Mouse (Mus musculus) mesoderm, embryonic 11.5 days (tissue): ENCODE results near the gene Slc22a4.
"Not testable (repeated sequence)": the region's sequence is repeated elsewhere in the genome, so short reads cannot be mapped to it uniquely, and the experiment has no call there.

ENCODE experiments used
- DNase-seq: peaks from one replicate; pipeline ENCODE4 v3.0.0-alpha.2; 2012; ENCODE audit warnings: low read depth, low spot score

Gene Slc22a4

DNA sequence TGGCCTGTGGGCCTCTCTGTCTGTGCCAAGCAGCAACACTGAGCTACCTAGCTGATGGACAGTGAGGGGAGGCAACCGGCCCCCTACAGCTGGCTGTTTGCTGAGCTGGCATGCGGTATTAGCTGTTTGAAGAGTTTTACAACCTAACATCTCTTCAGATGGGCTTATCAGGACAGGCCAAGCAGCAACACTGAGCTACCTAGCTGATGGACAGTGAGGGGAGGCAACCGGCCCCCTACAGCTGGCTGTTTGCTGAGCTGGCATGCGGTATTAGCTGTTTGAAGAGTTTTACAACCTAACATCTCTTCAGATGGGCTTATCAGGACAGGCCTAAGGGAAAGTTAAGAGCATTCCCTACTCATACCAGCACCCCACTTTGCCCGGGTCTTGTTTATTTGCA, 21.5 kb downstream of the Slc22a4 start:
- not testable (repeated sequence) for DNase-seq

DNA sequence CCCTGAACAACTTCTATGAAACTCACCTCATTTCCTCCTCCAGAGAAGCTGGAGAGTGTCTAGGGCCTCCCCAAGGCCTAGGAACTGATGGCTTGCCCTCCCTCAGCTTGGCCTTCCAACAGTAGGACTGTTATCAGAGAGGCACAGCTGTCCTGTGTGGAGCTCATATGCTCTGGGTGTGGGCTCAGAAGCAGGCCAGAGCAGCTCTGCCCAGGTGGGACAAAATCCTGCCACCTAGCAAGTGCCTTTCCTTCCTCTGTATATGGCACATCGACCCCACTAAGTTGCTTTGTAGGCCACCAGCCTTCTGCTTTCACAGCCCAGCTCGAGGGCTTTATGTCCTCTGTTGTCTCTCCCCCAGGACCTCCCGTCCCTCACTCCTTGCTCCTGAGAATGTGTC, 23.2 kb downstream of the Slc22a4 start:
- no peak for DNase-seq

DNA sequence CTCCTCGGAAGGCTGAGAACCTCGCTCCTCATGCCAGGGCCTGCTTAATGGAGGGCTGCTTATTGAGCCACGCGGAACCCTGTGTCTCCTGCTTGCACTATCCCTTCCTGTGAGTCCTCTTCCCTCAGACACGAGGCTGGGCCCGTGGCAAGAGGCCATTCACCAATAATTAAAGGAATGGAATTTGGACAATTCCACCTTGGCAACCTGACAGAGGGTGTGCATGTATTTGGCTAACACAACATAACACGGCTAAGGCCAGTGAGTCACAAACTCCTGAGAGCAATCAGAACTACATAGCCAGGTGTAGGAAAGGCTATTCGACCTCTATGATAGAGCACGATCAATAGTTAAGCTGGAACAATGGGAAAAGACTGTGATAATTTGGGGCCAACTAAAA, 23.7 kb downstream of the Slc22a4 start:
- no peak for DNase-seq

DNA sequence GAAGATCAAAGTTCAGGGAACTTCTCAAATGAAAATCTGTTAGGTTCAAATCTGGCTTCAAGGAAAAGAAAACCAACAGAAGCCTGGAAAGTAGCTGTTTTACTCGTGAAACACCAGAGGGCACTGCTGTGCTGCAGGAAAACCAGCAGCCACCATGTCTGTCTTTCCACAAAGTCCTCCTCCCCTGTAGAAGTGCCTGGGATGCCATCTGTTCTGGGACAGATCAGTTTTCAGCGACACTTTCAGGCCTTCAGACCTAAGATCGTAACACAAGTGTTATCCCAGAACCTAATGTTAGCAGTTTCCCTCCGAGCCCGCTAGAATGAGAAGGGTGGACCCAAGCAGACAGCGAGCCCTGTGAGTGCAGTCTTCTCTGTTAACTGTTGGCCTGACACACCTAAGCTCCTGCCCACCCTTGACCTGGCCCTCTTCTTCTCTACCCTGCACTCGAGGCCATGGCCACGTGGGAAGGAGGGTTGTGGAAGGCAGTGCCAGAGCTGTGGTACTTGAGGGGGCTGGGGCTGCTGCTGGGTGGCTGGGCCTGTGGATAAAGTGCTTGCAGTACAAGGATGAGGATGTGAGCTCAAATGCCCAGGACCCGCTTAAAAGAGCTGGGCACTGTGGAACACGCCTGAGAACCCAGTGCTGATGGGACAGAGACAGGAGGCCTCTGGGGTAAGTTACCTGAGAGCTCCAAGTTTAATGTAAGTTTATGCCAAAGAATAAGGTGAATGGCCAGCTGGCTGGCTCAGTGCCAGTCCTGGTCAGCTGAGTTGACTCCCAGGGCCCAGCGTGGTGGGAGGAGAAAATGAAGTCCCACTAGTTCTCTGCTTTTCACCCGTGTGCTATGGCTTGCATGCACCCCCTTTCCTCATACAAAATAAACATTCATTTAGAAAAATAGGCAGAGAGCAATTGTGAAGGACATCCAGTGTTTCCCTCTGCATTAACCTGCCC, 24.9 kb downstream of the Slc22a4 start:
- DNase-seq: peak; percentile 83

DNA sequence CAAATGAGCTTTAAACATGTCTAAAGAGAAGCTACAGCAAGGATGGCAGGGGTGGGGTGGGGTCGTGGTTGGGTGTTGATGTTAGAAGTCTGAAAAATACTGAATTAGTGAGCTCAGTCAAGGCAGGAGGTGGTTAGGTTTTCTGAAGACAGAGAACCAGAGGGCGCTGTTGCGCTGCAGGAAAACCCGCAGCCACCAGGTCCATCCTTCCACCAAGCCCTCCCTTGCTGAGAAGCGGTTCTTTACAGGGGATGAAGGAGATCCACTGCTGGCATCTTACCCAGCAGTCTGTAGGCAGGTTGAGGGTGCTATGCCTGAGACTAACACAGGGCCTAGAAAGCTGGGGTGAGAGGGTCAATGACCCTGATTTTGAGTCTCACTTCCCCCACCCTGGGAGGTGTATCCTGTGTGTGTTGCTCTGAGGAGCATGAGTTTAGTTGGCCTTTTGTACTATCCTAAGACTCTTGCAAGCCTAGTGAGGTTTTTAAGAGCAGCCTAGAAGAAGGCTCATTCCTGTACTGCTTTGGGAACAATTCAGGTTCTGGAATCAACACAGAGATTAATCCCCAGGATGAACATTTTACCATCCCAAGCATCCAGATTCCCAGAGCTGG, 25.6 kb downstream of the Slc22a4 start:
- DNase-seq: peak; percentile 70

DNA sequence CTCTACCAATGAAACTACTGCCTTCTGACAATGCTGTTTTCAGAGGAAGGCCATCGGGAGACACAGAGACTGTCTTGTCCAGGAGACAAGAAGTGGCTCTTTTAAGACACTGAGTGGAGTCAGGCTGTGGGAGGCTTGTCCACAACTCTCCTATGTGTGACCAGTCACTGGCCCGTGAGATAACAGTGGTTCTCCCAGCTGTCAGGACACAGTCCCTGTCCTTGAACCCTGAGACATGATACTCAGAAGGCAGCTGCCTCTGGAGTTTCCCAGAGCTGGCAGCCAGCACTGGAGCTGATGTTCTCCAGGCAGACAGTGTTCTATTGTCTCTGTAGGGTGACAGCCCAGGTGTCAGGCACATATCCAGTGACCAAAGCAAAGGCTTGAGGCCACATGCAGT, 30.2 kb downstream of the Slc22a4 start:
- DNase-seq: no peak

DNA sequence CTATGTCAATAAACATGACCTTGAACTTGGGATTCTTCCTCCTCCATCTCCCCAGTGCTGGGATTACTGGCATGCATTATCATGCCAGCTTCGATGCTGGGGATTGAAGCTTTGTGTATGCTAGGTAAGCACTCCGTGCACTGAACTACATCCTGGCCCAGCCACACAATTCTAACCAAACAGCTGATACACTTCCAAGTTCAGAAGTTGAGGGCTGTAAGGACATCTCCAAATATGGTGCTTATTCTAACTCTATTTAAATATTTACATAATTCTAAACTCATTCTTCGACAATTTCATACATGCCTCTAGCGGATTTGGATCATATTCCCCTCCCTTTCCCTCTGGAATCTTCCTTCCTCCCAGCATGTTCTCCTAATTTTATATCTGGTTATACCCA, 35.6 kb downstream of the Slc22a4 start:
- DNase-seq: no peak

DNA sequence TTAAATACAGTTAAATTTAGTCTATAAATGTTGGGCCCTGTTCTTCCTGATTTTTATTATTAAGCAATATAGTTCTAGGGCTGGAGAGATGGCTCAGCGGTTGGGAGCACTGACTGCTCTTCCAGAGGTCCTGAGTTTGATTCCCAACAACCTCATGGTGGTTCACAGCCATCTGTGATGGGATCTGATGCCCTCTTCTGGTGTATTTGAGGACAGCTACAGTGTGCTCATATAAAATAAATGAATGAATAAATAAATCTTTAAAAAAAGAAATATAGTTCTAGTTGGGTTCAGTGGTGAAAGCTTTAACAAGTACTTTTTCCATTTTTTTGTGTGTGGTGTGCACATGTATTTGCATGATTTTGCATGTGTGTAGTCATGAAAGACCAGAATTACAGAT, 38.7 kb downstream of the Slc22a4 start:
- no peak for DNase-seq

DNA sequence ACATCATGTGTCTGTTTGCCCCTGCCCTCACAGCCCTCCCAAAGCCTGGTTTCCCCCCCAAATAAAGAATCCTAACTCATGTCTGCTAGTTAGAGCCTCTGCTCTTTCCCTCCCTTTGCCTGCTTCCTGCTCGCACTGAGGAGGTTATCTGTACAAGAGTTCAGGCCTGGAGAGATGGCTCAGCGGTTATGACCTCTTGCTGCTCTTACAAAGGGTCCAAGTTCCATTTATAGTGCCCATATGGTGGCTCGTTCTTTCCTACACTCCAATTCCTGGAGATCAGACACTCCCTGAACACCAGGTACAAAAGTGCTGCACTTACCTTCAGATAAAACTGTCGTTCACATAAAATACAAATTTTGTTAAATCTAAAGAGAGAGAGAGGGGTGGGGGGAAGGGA, 39.8 kb downstream of the Slc22a4 start:
- DNase-seq: no peak

DNA sequence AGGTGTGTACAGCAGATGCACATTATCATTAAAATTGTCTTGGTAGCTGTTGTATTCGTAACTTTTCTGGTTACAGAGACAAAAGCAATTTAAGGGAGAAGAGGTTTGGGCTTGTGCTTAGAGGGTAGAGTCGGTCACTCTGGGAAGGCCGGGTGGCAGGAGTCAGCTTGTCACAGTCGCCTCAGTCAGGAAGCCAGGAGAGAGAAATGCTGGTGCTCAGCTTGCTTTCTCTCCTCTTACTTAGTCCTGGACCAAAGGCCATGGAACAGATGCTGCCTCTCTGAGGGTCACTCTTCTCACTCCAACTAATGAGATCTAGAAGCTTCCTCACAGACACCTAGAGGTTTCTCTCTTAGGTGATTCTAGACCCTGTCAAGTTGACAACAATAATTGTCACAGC, 46.5 kb downstream of the Slc22a4 start:
- DNase-seq: no peak

DNA sequence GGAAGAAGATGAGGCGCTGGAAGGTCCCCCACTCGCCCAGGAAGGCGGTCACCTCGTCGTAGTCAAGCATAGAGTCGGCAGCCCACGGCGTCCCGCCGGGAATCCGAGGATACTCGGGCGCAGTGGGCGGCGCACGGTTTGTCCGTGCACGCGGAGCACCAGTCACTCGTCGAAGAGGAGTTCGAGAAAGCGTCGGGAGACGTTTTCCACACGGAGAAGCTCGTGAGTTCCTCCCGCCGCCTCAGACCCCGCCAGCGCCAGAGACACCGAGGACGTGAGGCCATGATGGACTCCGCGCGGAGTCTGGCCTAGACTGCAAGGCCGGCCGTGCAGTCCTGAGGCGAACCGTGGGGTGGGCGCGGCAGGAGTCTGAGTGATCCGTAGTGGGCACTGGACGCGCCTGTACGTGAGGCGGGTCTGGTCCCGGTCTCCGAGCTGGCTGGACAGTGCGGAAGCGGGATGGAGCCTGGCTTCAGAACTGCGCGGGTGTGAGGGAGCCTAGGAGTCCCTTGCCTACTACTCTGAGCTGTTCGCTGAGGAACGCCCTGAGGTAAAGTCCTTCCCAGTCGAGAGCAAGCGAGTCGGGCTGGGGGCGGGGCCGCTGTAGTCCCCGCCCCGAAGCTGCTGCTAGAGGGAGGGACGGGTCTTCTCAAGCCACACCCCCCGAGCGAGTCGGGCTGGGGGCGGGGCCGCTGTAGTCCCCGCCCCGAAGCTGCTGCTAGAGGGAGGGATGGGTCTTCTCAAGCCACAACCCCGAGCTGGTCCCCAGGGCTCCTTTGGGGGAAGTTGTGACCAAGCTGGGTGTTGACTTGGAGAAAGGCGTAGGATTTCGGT, 47.9 kb downstream of the Slc22a4 start, which contains the start of gene Slc22a21:
Gene Slc22a21 (minus strand): TSS at position 545 of the 834 bp plus-strand sequence.
- peak; percentile 87 for DNase-seq

DNA sequence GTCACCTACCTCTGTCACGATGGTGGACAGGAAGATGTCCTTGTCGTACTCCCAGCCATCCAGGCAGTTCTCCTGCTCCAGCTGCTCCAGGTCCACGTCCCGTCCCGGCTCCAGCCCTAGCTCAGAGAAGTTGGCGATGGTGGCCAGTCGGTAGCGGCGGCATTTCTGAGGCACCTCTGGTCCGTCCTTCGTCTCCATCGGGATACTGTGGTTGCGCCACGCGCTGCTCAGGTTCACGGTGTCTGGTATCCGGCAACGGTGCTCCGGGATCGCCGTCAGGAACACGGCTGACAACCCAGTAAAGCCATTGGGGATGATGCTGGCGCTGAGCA, 48.5 kb downstream of the Slc22a4 start:
- peak; percentile 31 for DNase-seq

DNA sequence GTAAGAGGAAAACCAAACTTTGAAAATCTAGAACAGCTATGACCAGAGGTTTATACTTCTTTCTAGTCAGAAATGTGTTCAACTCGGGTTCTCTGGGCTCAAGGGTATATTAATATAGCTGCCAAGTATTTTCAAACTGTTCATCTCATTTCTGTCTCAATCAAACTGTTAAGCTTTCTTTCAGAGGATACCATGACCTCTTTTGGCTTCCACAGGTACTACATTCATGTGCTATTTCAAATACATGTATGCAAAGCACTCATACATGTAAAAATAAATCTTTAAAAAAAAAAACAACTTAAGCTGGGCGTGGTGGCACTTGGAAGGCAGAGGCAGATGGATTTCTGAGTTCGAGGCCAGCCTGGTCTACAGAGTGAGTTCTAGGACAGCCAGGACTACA, 50.2 kb downstream of the Slc22a4 start:
- DNase-seq: no peak

DNA sequence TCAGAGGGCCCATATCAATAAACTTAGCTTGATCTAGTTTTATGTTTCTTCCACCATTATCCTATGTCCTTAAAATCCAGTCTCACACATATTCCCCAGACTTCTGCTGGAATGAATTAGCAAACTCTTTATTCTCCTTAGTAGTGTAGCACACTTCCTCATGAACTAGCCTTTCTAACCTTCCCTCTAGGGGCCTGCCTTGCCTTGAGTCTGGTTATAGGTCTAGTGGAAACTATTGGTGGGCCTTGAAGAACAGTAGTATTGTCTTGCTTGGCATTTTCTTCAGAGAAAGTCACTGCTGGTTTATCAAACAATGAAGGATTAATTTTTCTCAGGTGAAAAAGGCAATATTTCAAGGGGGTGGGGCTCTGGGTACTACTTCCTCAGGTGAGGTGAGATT, 52.3 kb downstream of the Slc22a4 start:
- no peak for DNase-seq

DNA sequence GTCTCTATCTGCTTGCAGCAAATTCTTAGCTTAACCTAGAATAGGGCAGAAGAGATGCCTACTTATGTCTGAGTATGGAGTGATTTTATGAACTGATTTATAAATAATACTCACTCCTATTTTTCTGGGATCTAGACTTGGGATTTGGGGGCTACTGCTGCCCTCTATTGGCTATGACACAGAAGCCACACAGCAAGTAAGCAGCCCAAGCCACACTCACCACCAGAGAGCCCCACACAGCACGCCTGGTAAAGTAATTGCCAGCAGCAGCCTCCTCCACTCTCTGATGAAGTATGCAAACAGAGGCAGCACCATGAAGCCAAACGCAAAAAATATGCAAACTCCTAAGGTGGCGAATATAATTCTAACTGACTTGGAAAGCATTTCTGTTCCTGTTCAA, 68.9 kb downstream of the Slc22a4 start:
- no peak for DNase-seq

DNA sequence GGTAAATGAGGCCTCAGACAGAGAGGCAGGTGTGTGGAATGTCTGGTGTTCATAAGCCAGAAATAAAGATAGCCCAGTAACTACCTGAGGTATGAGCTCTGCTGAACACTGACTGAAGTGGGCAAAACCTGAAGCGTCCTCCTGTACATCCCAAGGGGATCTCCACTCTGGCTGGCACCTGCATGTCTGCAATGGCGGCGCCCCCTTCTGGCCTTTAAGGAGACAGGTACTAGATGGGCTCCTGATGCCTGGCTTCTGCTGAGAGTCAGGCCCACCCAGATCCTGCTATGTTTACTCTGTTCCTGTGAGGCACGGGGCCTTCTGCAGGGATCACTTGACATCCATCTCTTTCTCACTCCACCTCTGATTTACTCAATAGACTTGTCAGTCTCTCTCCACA, 69.7 kb downstream of the Slc22a4 start:
- not testable (repeated sequence) for DNase-seq

DNA sequence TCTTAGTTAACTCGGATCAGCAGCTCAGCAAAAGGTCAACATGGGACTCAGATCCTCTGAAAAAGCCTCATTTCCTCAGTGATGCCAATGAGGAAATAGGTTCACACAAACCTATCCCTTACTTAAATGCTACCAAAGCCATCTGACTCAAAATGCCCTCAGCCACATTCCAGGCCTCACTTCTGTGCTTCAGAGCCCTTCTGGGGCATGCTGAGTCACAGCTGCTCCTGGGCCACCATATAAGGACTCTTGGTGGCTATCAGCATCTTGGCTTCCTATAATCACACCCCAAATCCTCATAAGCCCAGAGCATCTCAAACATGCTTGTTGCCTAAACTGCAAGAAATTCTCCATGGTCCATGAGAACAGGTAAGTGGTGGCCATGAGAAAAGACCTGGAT, 71.3 kb downstream of the Slc22a4 start:
- no peak for DNase-seq

DNA sequence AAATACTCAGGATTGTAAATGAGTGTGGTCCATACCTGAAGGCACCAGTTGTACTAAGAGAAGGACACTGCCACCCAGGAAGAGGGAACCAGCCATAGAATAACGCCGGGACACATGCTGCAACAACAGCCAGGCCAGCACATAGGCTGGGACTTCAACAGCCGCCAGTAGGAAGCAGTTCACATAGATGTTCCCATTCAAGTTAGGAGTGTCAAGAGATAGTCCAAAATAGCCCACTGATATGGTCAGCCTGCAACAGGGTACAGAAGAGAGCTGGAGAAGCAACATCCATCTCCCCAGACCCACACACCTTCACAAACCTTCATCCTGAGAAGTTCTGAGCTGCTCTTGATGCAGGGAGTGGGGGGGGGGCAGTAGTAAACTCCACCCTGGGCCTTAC, 73.2 kb downstream of the Slc22a4 start:
- DNase-seq: no peak

DNA sequence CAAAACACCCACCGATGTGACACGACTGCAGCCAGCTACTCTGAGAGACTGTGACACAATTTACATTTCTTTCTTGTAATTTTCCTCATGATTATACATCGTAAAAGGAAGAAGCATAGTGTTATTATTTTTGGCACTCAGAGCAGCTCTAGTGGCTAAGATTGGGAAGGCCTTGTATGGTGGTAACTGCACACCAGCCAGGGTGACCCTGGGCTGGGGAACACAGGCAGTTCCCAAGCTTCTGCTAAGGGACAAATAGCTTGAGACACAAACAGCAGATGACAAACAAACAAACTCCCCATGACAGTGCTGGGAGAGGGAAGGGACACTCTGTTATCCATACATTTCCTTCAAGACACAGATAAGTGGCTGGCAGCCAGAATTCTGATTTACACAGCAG, 77.8 kb downstream of the Slc22a4 start:
- not testable (repeated sequence) for DNase-seq
